Mouse (Mus musculus) brain, embryonic 14.5 days (tissue): ENCODE measurements at regions not wholly inside any gene's neighbourhood (a gene's known extent, or its start where the extent isn't known, plus 50 kb on each side); places are given as distances from the start of the nearest gene placed in this dataset.

Experiments used
- CTCF ChIP-seq: fragments of 200-500 bp; IDR thresholded peaks from 2 replicates; pipeline ENCODE4 v1.5.1; 2012; ENCODE audit warnings: inconsistent platforms, mild to moderate bottlenecking, moderate library complexity, borderline replicate concordance; ENCODE audit not compliant: insufficient read depth, insufficient read length; ENCODE audit errors: extremely low read depth
- POLR2A ChIP-seq: fragments of 200-500 bp; IDR thresholded peaks from 2 replicates; pipeline ENCODE4 v1.6.1; 2012; ENCODE audit warnings: mild to moderate bottlenecking, inconsistent platforms, borderline replicate concordance; ENCODE audit not compliant: poor library complexity, insufficient read depth, insufficient read length, severe bottlenecking; ENCODE audit errors: extremely low read depth

DNA sequence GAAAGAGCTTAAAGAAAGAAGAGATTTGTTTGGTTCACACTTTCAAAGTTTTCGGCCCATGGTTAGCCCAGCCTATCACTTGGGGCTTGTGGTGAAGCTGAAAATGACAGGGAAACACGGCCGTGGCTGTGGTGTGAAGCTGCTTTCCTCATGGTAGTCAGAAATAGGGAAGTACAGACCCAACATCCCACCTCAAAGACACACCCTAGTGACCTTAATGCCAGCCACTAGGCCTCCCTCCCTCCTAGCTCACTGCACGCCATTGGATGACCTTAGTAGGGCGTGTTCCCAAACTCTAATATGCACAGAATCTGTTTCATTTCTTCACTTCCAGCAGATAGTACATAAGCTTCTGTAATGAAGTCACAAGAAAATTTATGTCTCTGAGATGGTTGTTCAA is 93.4 kb upstream of the Nxt1 start:
- TF ChIP-seq CTCF = no peak
- TF ChIP-seq POLR2A = no peak
